In genomic region chr1:191153052-191153451, GRCm38 (mm10) we compare ENCODE assay signal across 8 mouse cellular contexts. TPM values are rescaled to one million over a fixed set of nuclear protein-coding genes. Genes with fewer than 3 reads are reported as not detected.
DNase-seq lines count a peak whose midpoint lies in the region; ATAC-seq and TF ChIP-seq lines count a peak whose summit lies in the region.

No protein-coding gene starts in this region.

- DNase-seq in midbrain, embryonic 10.5 days (ENCODE audit: low spot score) = peak; percentile 36
- no peak for DNase-seq in Patski (ENCODE audit: low read depth, low spot score)
- DNase-seq in cerebellum, postnatal 14 days = peak; percentile 53 to 57
- peak; percentile 17 to 27 for DNase-seq in layer of hippocampus, postnatal 14 days (ENCODE audit: low spot score in 2 of 2)
- peak; percentile 45 for DNase-seq in thymus, postnatal 0 days (ENCODE audit: low spot score)

- CTCF ChIA-PET in Patski (lab: Charles Lee) = interaction anchor here (0.8 to 2.0 kb wide), 4 partner anchors 15 to 75 kb away, joined by 3 to 11 read pairs (median 4); no protein-coding TSS in a partner anchor

- TF ChIP-seq CTCF in Patski (IDR thresholded peaks at IDR 0.05) = peak; percentile 68

- H3K9me3 ChIP-seq in midbrain, embryonic 10.5 days (replicated peaks) = peaks cover 28% of the 10 kb centered on the region
- 0 out of 2 replicates have a peak, but pooled peaks cover 7% of the 10 kb centered on the region for H3K9me3 ChIP-seq in midbrain, embryonic 15.5 days
- peaks cover 23% of the 10 kb centered on the region for H3K9me3 ChIP-seq in heart, embryonic 12.5 days (replicated peaks)

- H3K27me3 ChIP-seq in midbrain, embryonic 10.5 days (ENCODE audit: low read depth, poor library complexity, severe bottlenecking) = no peaks in the 10 kb centered on the region
- H3K27me3 ChIP-seq in midbrain, embryonic 15.5 days (replicated peaks) = no peaks in the 10 kb centered on the region
- H3K27me3 ChIP-seq in Patski = no peaks in the 10 kb centered on the region
- no peaks in the 10 kb centered on the region for H3K27me3 ChIP-seq in heart, embryonic 12.5 days (replicated peaks)

- no peaks in the 10 kb centered on the region for H3K36me3 ChIP-seq in midbrain, embryonic 10.5 days
- no peaks in the 10 kb centered on the region for H3K36me3 ChIP-seq in midbrain, embryonic 15.5 days (replicated peaks)
- peaks cover 7% of the 10 kb centered on the region; the same call in 1 of the 2 replicates for H3K36me3 ChIP-seq in heart, embryonic 12.5 days

- in situ Hi-C loops in Patski (cut with MboI; ENCODE audit: low pct_unique_long_range_greater_than_20kb) = no loop called here

- no peak overlapping the region for H3K9ac ChIP-seq in midbrain, embryonic 15.5 days
- H3K9ac ChIP-seq in heart, embryonic 12.5 days = no peak overlapping the region

- H3K27ac ChIP-seq in midbrain, embryonic 10.5 days (replicated peaks) = no peak overlapping the region
- no peak overlapping the region for H3K27ac ChIP-seq in midbrain, embryonic 15.5 days
- peak overlapping the region; percentile 88 for H3K27ac ChIP-seq in heart, embryonic 12.5 days (ENCODE audit: poor library complexity, severe bottlenecking)

- ATAC-seq in midbrain, embryonic 15.5 days (replicated peaks) = no peak
- ATAC-seq in Patski = no peak
- no peak for ATAC-seq in heart, embryonic 12.5 days (ENCODE audit: insufficient number of reproducible peaks, low FRiP score)
- ATAC-seq in megakaryocyte-erythroid progenitor cell, adult 5-6 weeks (replicated peaks; ENCODE audit: low FRiP score, low TSS enrichment, poor library complexity, severe bottlenecking) = peak; percentile 96

- WGBS in midbrain, embryonic 10.5 days = 14% methylated on average over 4 of the region's 4 CpGs
- WGBS in midbrain, embryonic 15.5 days = 20% methylated on average over 4 of the region's 4 CpGs
- 19% methylated on average over 4 of the region's 4 CpGs for WGBS in heart, embryonic 12.5 days

- no peaks in the 10 kb centered on the region for H3K4me1 ChIP-seq in midbrain, embryonic 10.5 days
- H3K4me1 ChIP-seq in midbrain, embryonic 15.5 days = no peaks in the 10 kb centered on the region
- peaks cover 17% of the 10 kb centered on the region for H3K4me1 ChIP-seq in heart, embryonic 12.5 days (replicated peaks)

- H3K4me2 ChIP-seq in midbrain, embryonic 15.5 days = no peak overlapping the region
- no peak overlapping the region for H3K4me2 ChIP-seq in heart, embryonic 12.5 days

- no peak overlapping the region for H3K4me3 ChIP-seq in midbrain, embryonic 10.5 days
- H3K4me3 ChIP-seq in midbrain, embryonic 15.5 days = no peak overlapping the region
- no peak overlapping the region for H3K4me3 ChIP-seq in heart, embryonic 12.5 days

- POLR2A ChIA-PET in Patski (lab: Charles Lee) = no interaction called here

RNA-seq across cellular contexts. Expression of gene Fam71a, which starts 11.6 kb away (rescaled TPM):
- polyA plus RNA-seq in midbrain, embryonic 10.5 days (2016; fragmentation: Nextera tagmentation; extraction: Ambion mirVana) = not detected in 2 replicates
- not detected in 2 replicates for polyA plus RNA-seq in midbrain, embryonic 15.5 days (2015; fragmentation: Nextera tagmentation; extraction: Ambion mirVana)
- 0.08 TPM for polyA plus RNA-seq in Patski (2021)
- polyA plus RNA-seq in heart, embryonic 12.5 days (2016; fragmentation: Nextera tagmentation; extraction: Ambion mirVana) = not detected in 2 replicates
- total RNA-seq in layer of hippocampus, postnatal 14 days (2021) = not detected
- total RNA-seq in megakaryocyte-erythroid progenitor cell, adult 5-6 weeks (2014; fragmentation: Nextera tagmentation) = not detected in 2 replicates
- 0.11 and 0.42 TPM in 2 replicates for total RNA-seq in megakaryocyte-erythroid progenitor cell, adult 5-6 weeks (2017)
- polyA plus RNA-seq in thymus, postnatal 0 days (2015; fragmentation: Nextera tagmentation; extraction: Ambion mirVana) = not detected in 2 replicates

RNA-seq across cellular contexts. Expression of gene Batf3, which starts 55.4 kb away (rescaled TPM):
- 3.7 and 4.1 TPM in 2 replicates for polyA plus RNA-seq in midbrain, embryonic 10.5 days (2016; fragmentation: Nextera tagmentation; extraction: Ambion mirVana)
- 0.84 and 1.2 TPM in 2 replicates for polyA plus RNA-seq in midbrain, embryonic 15.5 days (2015; fragmentation: Nextera tagmentation; extraction: Ambion mirVana)
- polyA plus RNA-seq in Patski (2021) = 2.9 TPM
- polyA plus RNA-seq in heart, embryonic 12.5 days (2016; fragmentation: Nextera tagmentation; extraction: Ambion mirVana) = 2.4 and 4.8 TPM in 2 replicates
- total RNA-seq in layer of hippocampus, postnatal 14 days (2021) = not detected
- not detected in 2 replicates for total RNA-seq in megakaryocyte-erythroid progenitor cell, adult 5-6 weeks (2014; fragmentation: Nextera tagmentation)
- total RNA-seq in megakaryocyte-erythroid progenitor cell, adult 5-6 weeks (2017) = 0.34 TPM in 1 of 2 replicates, not detected in the other
- 3.2 and 3.6 TPM in 2 replicates for polyA plus RNA-seq in thymus, postnatal 0 days (2015; fragmentation: Nextera tagmentation; extraction: Ambion mirVana)
